Mouse (Mus musculus): ENCODE data around the gene Rasl11a. TPM values are rescaled to one million over a fixed set of nuclear protein-coding genes. Genes with fewer than 3 reads are reported as not detected.
"Not testable (repeated sequence)": the region's sequence is repeated elsewhere in the genome, so short reads cannot be mapped to it uniquely, and the experiment has no call there.

Gene Rasl11a
- polyA plus RNA-seq, 1 experiment from 2014 or later = 23.5 TPM

GRCm38 (mm10) chr5:146867246-146867945, 22.5 kb downstream of the Rasl11a start:
- no peak for DNase-seq (ENCODE audit: low spot score)
- H3K4me2 ChIP-seq (ENCODE audit: low read depth, severe bottlenecking) = peak overlapping the region; percentile 20
- ATAC-seq (ENCODE audit: insufficient number of reproducible peaks, low FRiP score, low TSS enrichment, low read depth) = no peak
- WGBS = 5% methylated on average over 19 of the region's 19 CpGs
- no peaks in the 10 kb centered on the region for H3K4me1 ChIP-seq (ENCODE audit: control insufficient read depth, insufficient read depth, low read length)
- H3K9ac ChIP-seq (ENCODE audit: low read length) = no peak overlapping the region
- H3K9me3 ChIP-seq (ENCODE audit: control insufficient read depth, low read length) = no peaks in the 10 kb centered on the region
- no peaks in the 10 kb centered on the region for H3K27me3 ChIP-seq (ENCODE audit: control insufficient read depth, insufficient read depth, low read length)
- no peaks in the 10 kb centered on the region for H3K36me3 ChIP-seq (ENCODE audit: control insufficient read depth, insufficient read depth, low read length)
- no peak overlapping the region for H3K27ac ChIP-seq (replicated peaks; ENCODE audit: low read depth, low read length)
- H3K4me3 ChIP-seq (ENCODE audit: low read depth, low read length) = no peak overlapping the region; the same call in 1 of the 2 replicates

DNA sequence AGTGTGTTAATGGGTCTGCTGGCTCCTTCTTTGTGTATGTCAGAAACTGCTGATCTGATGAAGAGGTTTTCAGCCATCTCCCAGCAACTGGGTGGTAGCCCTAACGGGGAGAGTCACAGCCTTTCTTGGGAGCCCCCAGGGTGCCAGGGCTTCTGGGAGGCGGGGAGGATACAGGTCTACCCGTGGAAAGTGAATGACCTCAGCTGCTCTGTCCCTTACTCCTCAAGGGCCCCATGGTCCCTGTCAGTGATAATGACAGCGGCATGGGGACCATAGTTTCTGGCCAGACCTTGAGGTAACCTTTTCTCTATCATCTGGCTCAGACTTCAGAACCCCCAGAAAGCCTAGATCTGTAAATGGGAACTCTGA, 23.1 kb downstream of the Rasl11a start:
- H3K4me3 ChIP-seq (ENCODE audit: low read depth, low read length) = no peak overlapping the region
- no peaks in the 10 kb centered on the region for H3K9me3 ChIP-seq (ENCODE audit: control insufficient read depth, low read length)
- H3K27me3 ChIP-seq (ENCODE audit: control insufficient read depth, insufficient read depth, low read length) = no peaks in the 10 kb centered on the region
- DNase-seq (ENCODE audit: low spot score) (no peak), ATAC-seq (ENCODE audit: insufficient number of reproducible peaks, low FRiP score, low TSS enrichment, low read depth) (no peak)
- 18% methylated on average over 4 of the region's 4 CpGs for WGBS
- no peaks in the 10 kb centered on the region for H3K36me3 ChIP-seq (ENCODE audit: control insufficient read depth, insufficient read depth, low read length)
- H3K9ac ChIP-seq (ENCODE audit: low read length) = no peak overlapping the region
- no peaks in the 10 kb centered on the region for H3K4me1 ChIP-seq (ENCODE audit: control insufficient read depth, insufficient read depth, low read length)
- H3K4me2 ChIP-seq (ENCODE audit: low read depth, severe bottlenecking) = peak overlapping the region; percentile 20; the same call in 1 of the 2 replicates
- H3K27ac ChIP-seq (replicated peaks; ENCODE audit: low read depth, low read length) = no peak overlapping the region

DNA sequence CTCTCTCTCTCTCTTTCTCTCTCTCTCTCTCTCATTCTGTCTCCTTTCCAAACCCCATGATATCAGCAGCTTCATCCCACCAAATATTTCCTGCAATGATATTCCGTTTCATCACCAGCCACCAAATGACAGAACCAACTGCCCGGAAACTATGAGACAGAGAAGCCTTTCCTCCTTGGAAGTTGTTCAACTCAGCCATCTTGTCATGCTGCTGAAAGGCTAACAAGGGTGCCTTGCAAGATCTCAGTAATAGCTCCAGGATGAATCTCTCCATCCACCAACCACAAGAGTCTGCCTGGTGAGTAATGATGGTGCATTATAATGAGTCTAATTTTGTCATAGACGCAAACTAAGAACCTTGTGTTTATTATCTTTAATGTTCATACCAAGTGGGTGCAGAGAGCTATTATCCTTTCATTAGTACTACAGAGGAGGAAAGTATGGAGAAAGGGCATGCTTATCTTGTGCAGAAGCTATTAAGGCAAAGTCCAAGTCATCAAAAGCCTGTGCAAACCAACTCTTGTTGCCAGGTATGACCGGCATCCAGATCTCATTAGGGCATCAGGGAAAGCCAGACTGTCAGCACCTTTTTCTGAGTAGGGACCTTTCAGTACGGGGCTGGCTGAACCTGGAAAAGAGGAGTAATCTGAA, 28.2 kb downstream of the Rasl11a start:
- no peak for ATAC-seq (ENCODE audit: insufficient number of reproducible peaks, low FRiP score, low TSS enrichment, low read depth)
- DNase-seq (ENCODE audit: low spot score) = no peak
- H3K36me3 ChIP-seq (ENCODE audit: control insufficient read depth, insufficient read depth, low read length) = no peaks in the 10 kb centered on the region
- no peak overlapping the region for H3K4me3 ChIP-seq (ENCODE audit: low read depth, low read length)
- H3K27me3 ChIP-seq (ENCODE audit: control insufficient read depth, insufficient read depth, low read length) = no peaks in the 10 kb centered on the region
- H3K9ac ChIP-seq (ENCODE audit: low read length) = no peak overlapping the region
- H3K9me3 ChIP-seq (ENCODE audit: control insufficient read depth, low read length) = no peaks in the 10 kb centered on the region
- 90% methylated on average over 5 of the region's 5 CpGs for WGBS
- H3K4me1 ChIP-seq (ENCODE audit: control insufficient read depth, insufficient read depth, low read length) = no peaks in the 10 kb centered on the region
- no peak overlapping the region for H3K4me2 ChIP-seq (ENCODE audit: low read depth, severe bottlenecking)
- no peak overlapping the region for H3K27ac ChIP-seq (replicated peaks; ENCODE audit: low read depth, low read length)

DNA sequence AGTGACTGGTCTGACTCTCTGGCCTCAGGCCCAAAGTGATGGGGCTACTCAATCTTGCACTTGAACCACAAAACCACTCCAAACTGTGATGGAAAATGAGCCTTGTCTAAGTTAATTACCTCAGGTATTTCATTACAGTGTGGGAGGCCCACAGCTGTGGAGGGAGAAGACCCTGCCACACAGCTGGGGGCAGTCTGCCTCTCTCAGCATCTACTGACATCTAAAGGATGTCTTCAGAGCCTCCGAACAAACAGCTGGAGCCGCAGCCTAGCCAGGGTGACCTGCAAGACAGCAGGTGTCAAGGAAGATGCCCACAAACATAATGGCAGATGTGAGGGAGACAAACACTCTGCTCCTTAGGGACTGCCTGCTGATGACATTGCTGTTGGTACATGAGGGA, 31.2 kb downstream of the Rasl11a start:
- Histone ChIP-seq H3K4me1 (ENCODE audit: control insufficient read depth, insufficient read depth, low read length) (no peaks in the 10 kb centered on the region), H3K9me3 (ENCODE audit: control insufficient read depth, low read length) (no peaks in the 10 kb centered on the region), H3K4me3 (ENCODE audit: low read depth, low read length) (no peak overlapping the region), H3K4me2 (ENCODE audit: low read depth, severe bottlenecking) (no peak overlapping the region), H3K27me3 (ENCODE audit: control insufficient read depth, insufficient read depth, low read length) (no peaks in the 10 kb centered on the region), H3K9ac (ENCODE audit: low read length) (no peak overlapping the region), H3K27ac (replicated peaks; ENCODE audit: low read depth, low read length) (no peak overlapping the region), H3K36me3 (ENCODE audit: control insufficient read depth, insufficient read depth, low read length) (no peaks in the 10 kb centered on the region)
- WGBS = 83% methylated on average over 2 of the region's 2 CpGs
- ATAC-seq (ENCODE audit: insufficient number of reproducible peaks, low FRiP score, low TSS enrichment, low read depth) (no peak), DNase-seq (ENCODE audit: low spot score) (no peak)

- not testable (repeated sequence) for DNase-seq (ENCODE audit: low spot score); H3K4me3 ChIP-seq (ENCODE audit: low read depth, low read length); H3K27ac ChIP-seq (replicated peaks; ENCODE audit: low read depth, low read length); H3K9me3 ChIP-seq (ENCODE audit: control insufficient read depth, low read length); ATAC-seq (ENCODE audit: insufficient number of reproducible peaks, low FRiP score, low TSS enrichment, low read depth); H3K36me3 ChIP-seq (ENCODE audit: control insufficient read depth, insufficient read depth, low read length); H3K4me1 ChIP-seq (ENCODE audit: control insufficient read depth, insufficient read depth, low read length); H3K4me2 ChIP-seq (ENCODE audit: low read depth, severe bottlenecking); H3K27me3 ChIP-seq (ENCODE audit: control insufficient read depth, insufficient read depth, low read length); H3K9ac ChIP-seq (ENCODE audit: low read length)
- WGBS = 86% methylated on average over 5 of the region's 6 CpGs
Observed at GRCm38 (mm10) chr5:146877882-146878281, 33.0 kb downstream of the Rasl11a start.

DNA sequence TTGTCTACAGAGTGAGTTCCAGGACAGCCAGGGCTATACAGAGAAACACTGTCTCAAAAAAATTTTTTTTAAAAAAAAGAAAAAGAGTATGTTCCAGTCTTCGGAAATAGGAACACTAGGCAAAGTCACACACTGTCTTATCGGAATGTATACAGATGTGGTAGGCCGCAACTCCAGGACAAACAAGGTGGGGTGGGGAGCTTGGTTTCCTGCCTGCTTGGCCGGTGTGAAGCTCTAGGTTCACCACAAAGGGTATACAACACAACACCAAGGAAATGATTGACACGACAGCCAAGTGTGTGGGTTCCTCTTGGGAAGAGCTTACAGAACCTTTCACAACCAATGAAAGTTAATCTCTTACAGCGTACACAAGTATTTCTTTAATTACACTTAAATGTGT, 37.4 kb downstream of the Rasl11a start:
- no peak for DNase-seq (ENCODE audit: low spot score)
- no peak overlapping the region for H3K4me2 ChIP-seq (ENCODE audit: low read depth, severe bottlenecking)
- no peaks in the 10 kb centered on the region for H3K27me3 ChIP-seq (ENCODE audit: control insufficient read depth, insufficient read depth, low read length)
- no peak overlapping the region for H3K27ac ChIP-seq (replicated peaks; ENCODE audit: low read depth, low read length)
- H3K9me3 ChIP-seq (ENCODE audit: control insufficient read depth, low read length) = no peaks in the 10 kb centered on the region
- H3K4me1 ChIP-seq (ENCODE audit: control insufficient read depth, insufficient read depth, low read length) = no peaks in the 10 kb centered on the region
- no peak overlapping the region for H3K9ac ChIP-seq (ENCODE audit: low read length)
- H3K4me3 ChIP-seq (ENCODE audit: low read depth, low read length) = no peak overlapping the region
- no peak for ATAC-seq (ENCODE audit: insufficient number of reproducible peaks, low FRiP score, low TSS enrichment, low read depth)
- H3K36me3 ChIP-seq (ENCODE audit: control insufficient read depth, insufficient read depth, low read length) = no peaks in the 10 kb centered on the region
- WGBS = 89% methylated on average over 6 of the region's 6 CpGs

DNA sequence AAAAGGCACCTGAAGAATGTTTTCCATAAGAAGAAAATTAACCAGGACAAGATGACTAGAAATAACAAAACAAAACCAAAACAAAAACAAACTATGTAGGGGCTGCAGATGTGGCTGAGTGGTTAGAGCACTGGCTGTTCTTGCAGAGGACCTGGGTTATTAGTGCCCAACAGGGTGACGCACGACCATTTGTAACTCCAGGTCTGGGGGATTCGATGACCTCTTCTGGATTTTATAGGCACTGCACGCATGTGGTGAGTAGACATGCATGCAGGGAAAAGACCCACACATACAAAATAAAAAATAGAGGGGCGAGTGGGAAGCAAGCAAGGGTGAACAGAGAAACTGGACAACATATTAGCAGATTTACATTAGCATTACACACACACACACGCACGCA, 38.2 kb downstream of the Rasl11a start:
- H3K36me3 ChIP-seq (ENCODE audit: control insufficient read depth, insufficient read depth, low read length) = no peaks in the 10 kb centered on the region
- WGBS = 73% methylated on average over 7 of the region's 7 CpGs
- DNase-seq (ENCODE audit: low spot score) = no peak
- no peak overlapping the region for H3K9ac ChIP-seq (ENCODE audit: low read length)
- no peak for ATAC-seq (ENCODE audit: insufficient number of reproducible peaks, low FRiP score, low TSS enrichment, low read depth)
- no peak overlapping the region for H3K27ac ChIP-seq (replicated peaks; ENCODE audit: low read depth, low read length)
- H3K4me2 ChIP-seq (ENCODE audit: low read depth, severe bottlenecking) = no peak overlapping the region
- H3K9me3 ChIP-seq (ENCODE audit: control insufficient read depth, low read length) = no peaks in the 10 kb centered on the region
- no peak overlapping the region for H3K4me3 ChIP-seq (ENCODE audit: low read depth, low read length)
- H3K4me1 ChIP-seq (ENCODE audit: control insufficient read depth, insufficient read depth, low read length) = no peaks in the 10 kb centered on the region
- H3K27me3 ChIP-seq (ENCODE audit: control insufficient read depth, insufficient read depth, low read length) = no peaks in the 10 kb centered on the region

DNA sequence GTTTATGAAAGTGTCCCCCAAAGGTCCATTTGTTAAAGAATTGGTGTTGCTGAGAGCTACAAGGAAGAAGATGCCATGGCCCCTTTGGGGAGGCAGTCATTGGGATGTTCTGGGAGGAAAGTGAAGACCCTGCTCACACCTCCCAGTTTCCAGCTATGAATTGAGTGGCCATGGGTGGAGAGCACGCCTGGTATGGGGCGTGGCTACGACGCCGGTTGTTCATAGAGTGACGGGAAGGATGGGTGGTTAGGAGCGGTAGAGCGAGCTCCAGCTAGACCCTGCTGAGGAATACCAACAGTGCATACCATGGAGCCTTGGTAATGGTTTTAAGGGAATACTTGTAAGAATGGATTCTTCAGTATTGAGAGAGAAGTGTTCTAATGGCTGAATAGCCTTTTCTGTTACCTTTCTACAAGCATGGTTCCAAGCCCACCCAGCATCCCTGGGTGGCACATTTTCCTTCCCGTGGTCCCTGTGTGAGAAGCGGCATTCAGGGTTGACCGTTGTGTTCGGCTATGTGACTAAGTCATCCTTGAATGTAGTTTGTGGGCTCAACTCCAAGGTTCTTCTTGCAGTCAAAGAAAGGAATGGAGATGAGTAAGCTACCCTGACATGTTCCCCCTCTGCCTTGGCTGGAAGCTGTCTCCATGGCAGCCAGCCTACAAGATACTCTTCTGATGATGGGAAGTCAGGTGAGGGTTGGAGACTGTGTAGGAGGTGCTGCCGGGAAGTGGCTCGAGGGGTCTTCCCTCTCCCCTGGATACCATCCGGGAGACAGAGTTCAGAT, 38.8 kb downstream of the Rasl11a start:
- Histone ChIP-seq H3K36me3 (ENCODE audit: control insufficient read depth, insufficient read depth, low read length) (no peaks in the 10 kb centered on the region), H3K27ac (replicated peaks; ENCODE audit: low read depth, low read length) (no peak overlapping the region), H3K9ac (ENCODE audit: low read length) (no peak overlapping the region), H3K4me2 (ENCODE audit: low read depth, severe bottlenecking) (no peak overlapping the region), H3K9me3 (ENCODE audit: control insufficient read depth, low read length) (no peaks in the 10 kb centered on the region), H3K4me3 (ENCODE audit: low read depth, low read length) (no peak overlapping the region), H3K4me1 (ENCODE audit: control insufficient read depth, insufficient read depth, low read length) (no peaks in the 10 kb centered on the region), H3K27me3 (ENCODE audit: control insufficient read depth, insufficient read depth, low read length) (no peaks in the 10 kb centered on the region)
- DNase-seq (ENCODE audit: low spot score) = no peak
- no peak for ATAC-seq (ENCODE audit: insufficient number of reproducible peaks, low FRiP score, low TSS enrichment, low read depth)
- WGBS = 85% methylated on average over 15 of the region's 15 CpGs
